Mouse (Mus musculus): ENCODE data around the gene Padi4. TPM values are rescaled to one million over a fixed set of nuclear protein-coding genes. Genes with fewer than 3 reads are reported as not detected.

Gene Padi4
- polyA plus RNA-seq, 1 experiment from 2014 or later: 0.16 TPM

GRCm38 (mm10) chr4:140812191-140812590 lies 38.2 kb upstream of the Padi4 start:
- Histone ChIP-seq H3K36me3 (ENCODE audit: control insufficient read depth, insufficient read depth, low read length) (no peaks in the 10 kb centered on the region), H3K27me3 (ENCODE audit: control insufficient read depth, insufficient read depth, low read length) (no peaks in the 10 kb centered on the region), H3K4me1 (ENCODE audit: control insufficient read depth, insufficient read depth, low read length) (0 out of 2 replicates have a peak, but pooled peaks cover 4% of the 10 kb centered on the region), H3K9ac (replicated peaks; ENCODE audit: low read depth, low read length) (no peak overlapping the region), H3K4me2 (ENCODE audit: low read depth, low read length) (no peak overlapping the region), H3K27ac (ENCODE audit: low read depth, low read length) (no peak overlapping the region), H3K9me3 (ENCODE audit: control insufficient read depth, low read length) (no peaks in the 10 kb centered on the region), H3K4me3 (ENCODE audit: low read depth, low read length) (no peak overlapping the region)
- WGBS: 70% methylated on average over 8 of the region's 8 CpGs
- ATAC-seq (ENCODE audit: low read depth): no peak

DNA sequence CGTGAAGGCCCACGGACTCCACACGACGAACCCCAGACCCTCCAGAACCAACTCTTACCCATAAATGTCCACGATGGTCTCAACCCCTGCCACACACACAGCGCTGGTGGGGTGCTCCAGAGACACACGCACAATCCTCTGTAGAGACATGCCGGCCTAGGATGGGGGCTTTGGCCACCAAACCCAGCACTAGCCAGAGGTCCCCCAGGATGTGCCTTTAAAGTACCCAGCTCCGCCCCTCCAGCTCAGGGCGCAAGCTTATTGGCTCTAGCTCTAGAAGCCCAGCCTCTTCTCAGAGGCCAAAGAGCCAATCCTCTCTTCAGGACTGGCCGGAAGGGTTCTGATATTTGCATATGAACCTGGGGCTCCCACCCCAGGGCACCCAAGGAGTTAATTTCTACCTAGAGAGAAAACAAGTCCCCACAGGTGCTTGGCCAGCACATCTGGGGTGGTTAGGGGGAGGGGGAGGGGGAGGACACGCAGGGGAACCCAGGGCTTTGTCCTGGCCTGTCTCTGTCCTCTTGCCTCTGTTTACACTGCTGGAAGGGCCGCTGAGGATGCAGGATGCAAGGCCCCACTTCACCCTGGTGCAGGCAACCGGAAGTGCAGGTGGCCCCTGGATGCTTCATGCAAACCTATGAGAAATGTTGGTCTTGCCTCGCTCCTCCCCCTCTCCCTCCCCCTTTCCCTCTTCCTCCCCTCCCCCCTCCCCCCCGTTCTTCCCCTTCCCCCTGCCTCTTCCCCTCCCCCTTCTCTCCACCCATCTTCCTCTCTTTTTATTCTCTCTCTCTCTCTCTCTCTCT lies 36.6 kb upstream of the Padi4 start, which contains the start of gene Padi3:
Padi3 (minus strand) TSS at position 191 of the 803 bp plus-strand sequence.
- H3K27me3 ChIP-seq (ENCODE audit: control insufficient read depth, insufficient read depth, low read length): no peaks in the 10 kb centered on the region
- 76% methylated on average over 14 of the region's 16 CpGs for WGBS

DNA sequence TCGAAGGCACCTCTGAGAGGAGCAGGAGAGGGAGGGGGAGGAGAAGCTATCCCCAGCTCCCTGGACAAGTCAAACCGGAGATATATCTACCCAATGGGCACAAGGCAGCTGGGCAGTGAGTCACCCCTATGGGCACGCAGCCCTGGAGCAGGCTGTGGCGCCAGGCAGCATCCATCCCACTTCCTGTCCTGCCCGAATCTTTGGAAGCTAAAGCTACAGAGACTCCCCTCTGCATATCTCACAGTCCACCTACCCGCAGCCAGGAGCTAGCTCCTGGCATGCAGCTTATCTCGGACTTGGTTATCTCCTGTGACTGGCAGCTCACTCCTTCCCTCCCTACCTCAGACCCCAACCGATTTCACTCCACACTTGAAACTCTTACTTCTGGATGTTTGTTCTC lies 35.1 kb upstream of the Padi4 start:
- Histone ChIP-seq H3K27me3 (ENCODE audit: control insufficient read depth, insufficient read depth, low read length) (no peaks in the 10 kb centered on the region), H3K4me3 (ENCODE audit: low read depth, low read length) (no peak overlapping the region), H3K9ac (replicated peaks; ENCODE audit: low read depth, low read length) (no peak overlapping the region), H3K9me3 (ENCODE audit: control insufficient read depth, low read length) (no peaks in the 10 kb centered on the region), H3K4me2 (ENCODE audit: low read depth, low read length) (no peak overlapping the region), H3K27ac (ENCODE audit: low read depth, low read length) (no peak overlapping the region), H3K4me1 (ENCODE audit: control insufficient read depth, insufficient read depth, low read length) (0 out of 2 replicates have a peak, but pooled peaks cover 4% of the 10 kb centered on the region), H3K36me3 (ENCODE audit: control insufficient read depth, insufficient read depth, low read length) (no peaks in the 10 kb centered on the region)
- no peak for ATAC-seq (ENCODE audit: low read depth)
- WGBS: 86% methylated on average over 8 of the region's 8 CpGs

More for the DNA sequence above, 36.6 kb upstream of the Padi4 start, which contains the start of gene Padi3:
- no peaks in the 10 kb centered on the region for H3K9me3 ChIP-seq (ENCODE audit: control insufficient read depth, low read length)
- no peak within 1 kb of the TSS for H3K9ac ChIP-seq (replicated peaks; ENCODE audit: low read depth, low read length)
- H3K36me3 ChIP-seq (ENCODE audit: control insufficient read depth, insufficient read depth, low read length): no peaks in the 10 kb centered on the region
- ATAC-seq (ENCODE audit: low read depth): no peak
- no peak within 1 kb of the TSS for H3K4me2 ChIP-seq (ENCODE audit: low read depth, low read length)
- H3K4me1 ChIP-seq (ENCODE audit: control insufficient read depth, insufficient read depth, low read length): 0 out of 2 replicates have a peak, but pooled peaks cover 4% of the 10 kb centered on the region
- no peak within 1 kb of the TSS for H3K4me3 ChIP-seq (ENCODE audit: low read depth, low read length)
- no peak within 1 kb of the TSS for H3K27ac ChIP-seq (ENCODE audit: low read depth, low read length)

DNA sequence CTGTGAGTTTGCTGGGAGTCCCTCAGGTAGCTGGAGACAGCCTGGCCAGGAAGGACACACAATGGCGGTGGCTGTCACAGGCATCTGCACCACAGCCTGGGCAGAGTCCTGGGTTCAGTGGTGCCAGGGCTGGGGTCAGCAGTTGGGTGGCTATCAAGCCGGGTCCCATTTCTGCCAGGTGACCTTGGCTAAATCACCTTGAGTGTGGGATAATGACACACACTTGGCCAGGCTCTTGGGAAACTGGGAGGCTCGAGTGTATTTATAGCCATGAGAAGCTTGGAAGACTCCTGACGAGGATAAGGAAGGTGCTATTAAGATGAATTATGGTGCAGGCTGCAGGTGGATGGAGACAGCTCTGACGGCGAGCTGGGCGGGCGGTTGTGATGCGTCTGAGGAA lies 30.6 kb upstream of the Padi4 start:
- H3K4me1 ChIP-seq (ENCODE audit: control insufficient read depth, insufficient read depth, low read length): no peaks in the 10 kb centered on the region
- no peaks in the 10 kb centered on the region for H3K36me3 ChIP-seq (ENCODE audit: control insufficient read depth, insufficient read depth, low read length)
- WGBS: 72% methylated on average over 9 of the region's 9 CpGs
- no peak overlapping the region for H3K27ac ChIP-seq (ENCODE audit: low read depth, low read length)
- no peaks in the 10 kb centered on the region for H3K27me3 ChIP-seq (ENCODE audit: control insufficient read depth, insufficient read depth, low read length)
- H3K4me2 ChIP-seq (ENCODE audit: low read depth, low read length): no peak overlapping the region
- no peak overlapping the region for H3K9ac ChIP-seq (replicated peaks; ENCODE audit: low read depth, low read length)
- H3K4me3 ChIP-seq (ENCODE audit: low read depth, low read length): no peak overlapping the region
- no peaks in the 10 kb centered on the region for H3K9me3 ChIP-seq (ENCODE audit: control insufficient read depth, low read length)
- ATAC-seq (ENCODE audit: low read depth): no peak

- no peaks in the 10 kb centered on the region for H3K9me3 ChIP-seq (ENCODE audit: control insufficient read depth, low read length)
- WGBS: 83% methylated on average over 3 of the region's 3 CpGs
- no peak for ATAC-seq (ENCODE audit: low read depth)
- H3K4me3 ChIP-seq (ENCODE audit: low read depth, low read length): no peak overlapping the region
- H3K27me3 ChIP-seq (ENCODE audit: control insufficient read depth, insufficient read depth, low read length): no peaks in the 10 kb centered on the region
- H3K27ac ChIP-seq (ENCODE audit: low read depth, low read length): no peak overlapping the region
- H3K4me1 ChIP-seq (ENCODE audit: control insufficient read depth, insufficient read depth, low read length): no peaks in the 10 kb centered on the region
- H3K9ac ChIP-seq (replicated peaks; ENCODE audit: low read depth, low read length): no peak overlapping the region
- H3K4me2 ChIP-seq (ENCODE audit: low read depth, low read length): no peak overlapping the region
- no peaks in the 10 kb centered on the region for H3K36me3 ChIP-seq (ENCODE audit: control insufficient read depth, insufficient read depth, low read length)
These were observed 27.3 kb upstream of the Padi4 start for GRCm38 (mm10) chr4:140801364-140801763.

GRCm38 (mm10) chr4:140796786-140797185 lies 22.8 kb upstream of the Padi4 start:
- 83% methylated on average over 3 of the region's 3 CpGs for WGBS

DNA sequence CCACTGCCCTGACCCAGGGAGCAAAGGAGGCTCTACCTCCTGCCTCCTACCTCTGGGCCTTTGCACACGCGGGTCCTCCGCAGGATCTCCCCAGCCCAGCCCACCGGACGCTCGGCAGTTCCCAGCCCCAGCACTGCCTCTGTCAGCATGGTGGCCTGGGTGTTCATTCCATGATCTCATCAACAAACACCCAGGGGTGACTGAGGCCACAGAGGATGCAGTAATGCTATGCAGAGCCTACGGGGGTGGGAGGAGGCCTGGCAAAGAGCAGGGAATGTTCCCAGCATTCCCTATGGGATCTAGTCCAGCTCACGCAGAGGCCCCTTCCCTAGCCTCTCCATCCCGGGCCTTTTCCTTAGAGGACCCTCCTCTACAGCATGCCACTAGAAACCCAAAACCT lies 20.6 kb upstream of the Padi4 start:
- Histone ChIP-seq H3K4me3 (ENCODE audit: low read depth, low read length) (no peak overlapping the region), H3K27me3 (ENCODE audit: control insufficient read depth, insufficient read depth, low read length) (no peaks in the 10 kb centered on the region), H3K36me3 (ENCODE audit: control insufficient read depth, insufficient read depth, low read length) (no peaks in the 10 kb centered on the region), H3K4me2 (ENCODE audit: low read depth, low read length) (no peak overlapping the region), H3K4me1 (ENCODE audit: control insufficient read depth, insufficient read depth, low read length) (no peaks in the 10 kb centered on the region), H3K9me3 (ENCODE audit: control insufficient read depth, low read length) (no peaks in the 10 kb centered on the region), H3K27ac (ENCODE audit: low read depth, low read length) (no peak overlapping the region), H3K9ac (replicated peaks; ENCODE audit: low read depth, low read length) (no peak overlapping the region)
- 88% methylated on average over 9 of the region's 9 CpGs for WGBS
- no peak for ATAC-seq (ENCODE audit: low read depth)

More at GRCm38 (mm10) chr4:140796786-140797185, 22.8 kb upstream of the Padi4 start:
- Histone ChIP-seq H3K9me3 (ENCODE audit: control insufficient read depth, low read length) (no peaks in the 10 kb centered on the region), H3K4me2 (ENCODE audit: low read depth, low read length) (no peak overlapping the region), H3K27ac (ENCODE audit: low read depth, low read length) (no peak overlapping the region), H3K36me3 (ENCODE audit: control insufficient read depth, insufficient read depth, low read length) (no peaks in the 10 kb centered on the region), H3K27me3 (ENCODE audit: control insufficient read depth, insufficient read depth, low read length) (no peaks in the 10 kb centered on the region), H3K4me3 (ENCODE audit: low read depth, low read length) (no peak overlapping the region), H3K4me1 (ENCODE audit: control insufficient read depth, insufficient read depth, low read length) (no peaks in the 10 kb centered on the region), H3K9ac (replicated peaks; ENCODE audit: low read depth, low read length) (no peak overlapping the region)
- ATAC-seq (ENCODE audit: low read depth): no peak

DNA sequence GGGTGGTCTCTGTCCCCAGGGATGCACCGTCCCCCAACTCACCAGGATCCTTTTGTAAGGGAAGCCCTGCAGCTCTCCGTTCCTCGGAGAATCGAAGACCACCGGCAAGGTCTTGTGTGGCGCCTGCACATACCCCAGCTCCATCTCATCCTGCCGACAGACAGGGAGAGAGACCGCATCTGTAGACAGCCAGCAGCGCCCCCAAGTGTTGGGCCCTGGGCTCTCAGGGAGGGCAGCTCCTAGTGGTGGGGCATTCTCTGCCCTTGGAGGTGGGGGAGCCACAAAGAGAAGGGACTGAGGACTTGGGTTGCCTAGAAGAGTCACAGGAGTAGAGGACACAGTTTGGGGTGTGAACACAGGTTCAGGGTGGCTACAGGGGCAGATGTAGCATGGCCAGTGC lies 19.8 kb upstream of the Padi4 start:
- ATAC-seq (ENCODE audit: low read depth): no peak
- 29% methylated on average over 9 of the region's 9 CpGs for WGBS

GRCm38 (mm10) chr4:140792584-140792983 lies 18.5 kb upstream of the Padi4 start:
- no peak overlapping the region for H3K4me3 ChIP-seq (ENCODE audit: low read depth, low read length)
- H3K4me1 ChIP-seq (ENCODE audit: control insufficient read depth, insufficient read depth, low read length): no peaks in the 10 kb centered on the region
- no peaks in the 10 kb centered on the region for H3K27me3 ChIP-seq (ENCODE audit: control insufficient read depth, insufficient read depth, low read length)
- H3K9me3 ChIP-seq (ENCODE audit: control insufficient read depth, low read length): no peaks in the 10 kb centered on the region
- no peak overlapping the region for H3K4me2 ChIP-seq (ENCODE audit: low read depth, low read length)
- ATAC-seq (ENCODE audit: low read depth): no peak
- H3K36me3 ChIP-seq (ENCODE audit: control insufficient read depth, insufficient read depth, low read length): no peaks in the 10 kb centered on the region
- 93% methylated on average over 7 of the region's 7 CpGs for WGBS
- H3K27ac ChIP-seq (ENCODE audit: low read depth, low read length): no peak overlapping the region
- no peak overlapping the region for H3K9ac ChIP-seq (replicated peaks; ENCODE audit: low read depth, low read length)

More for the DNA sequence above, 19.8 kb upstream of the Padi4 start:
- Histone ChIP-seq H3K36me3 (ENCODE audit: control insufficient read depth, insufficient read depth, low read length) (no peaks in the 10 kb centered on the region), H3K27me3 (ENCODE audit: control insufficient read depth, insufficient read depth, low read length) (no peaks in the 10 kb centered on the region), H3K9me3 (ENCODE audit: control insufficient read depth, low read length) (no peaks in the 10 kb centered on the region), H3K4me1 (ENCODE audit: control insufficient read depth, insufficient read depth, low read length) (no peaks in the 10 kb centered on the region), H3K27ac (ENCODE audit: low read depth, low read length) (no peak overlapping the region), H3K4me3 (ENCODE audit: low read depth, low read length) (no peak overlapping the region), H3K9ac (replicated peaks; ENCODE audit: low read depth, low read length) (no peak overlapping the region), H3K4me2 (ENCODE audit: low read depth, low read length) (no peak overlapping the region)

All from neural tube, embryonic 14.5 days (tissue).